Mouse (Mus musculus): ENCODE data around the gene Adora3. TPM values are rescaled to one million over a fixed set of nuclear protein-coding genes. Genes with fewer than 3 reads are reported as not detected.
A peak's percentile ranks its signal among the peaks of the same experiment; 100 is the strongest.

Gene Adora3
- polyA plus RNA-seq, 1 experiment = 0.39 TPM

- no peak overlapping the region for H3K4me3 ChIP-seq (ENCODE audit: low read depth, low read length)
- no peaks in the 10 kb centered on the region for H3K36me3 ChIP-seq (ENCODE audit: control insufficient read depth, insufficient read depth, low read length)
- H3K27ac ChIP-seq (ENCODE audit: insufficient read depth, low read depth, low read length) = no peak overlapping the region
- peaks cover 1% of the 10 kb centered on the region; the same call in 1 of the 2 replicates for H3K4me1 ChIP-seq (ENCODE audit: control insufficient read depth, insufficient read depth, insufficient read length, low read length)
- 97% methylated on average over 2 of the region's 2 CpGs for WGBS
- H3K27me3 ChIP-seq (ENCODE audit: control insufficient read depth, insufficient read depth, low read length) = no peaks in the 10 kb centered on the region
- no peak for TF ChIP-seq POLR2A (IDR thresholded peaks at IDR 0.05; ENCODE audit: low read depth, low read length)
- TF ChIP-seq CTCF (IDR thresholded peaks at IDR 0.05; ENCODE audit: extremely low read depth, insufficient read length, insufficient replicate concordance, low read depth, low read length) = no peak
Observed at GRCm38 (mm10) chr3:105883111-105883510, 12.5 kb downstream of the Adora3 start.

- 79% methylated on average over 3 of the region's 3 CpGs for WGBS
- Histone ChIP-seq H3K4me3 (ENCODE audit: low read depth, low read length) (no peak overlapping the region), H3K4me1 (ENCODE audit: control insufficient read depth, insufficient read depth, insufficient read length, low read length) (peaks cover 16% of the 10 kb centered on the region), H3K36me3 (ENCODE audit: control insufficient read depth, insufficient read depth, low read length) (no peaks in the 10 kb centered on the region), H3K27me3 (ENCODE audit: control insufficient read depth, insufficient read depth, low read length) (no peaks in the 10 kb centered on the region), H3K27ac (ENCODE audit: insufficient read depth, low read depth, low read length) (no peak overlapping the region)
- TF ChIP-seq CTCF (IDR thresholded peaks at IDR 0.05; ENCODE audit: extremely low read depth, insufficient read length, insufficient replicate concordance, low read depth, low read length) (no peak), POLR2A (IDR thresholded peaks at IDR 0.05; ENCODE audit: low read depth, low read length) (no peak)
Observed at GRCm38 (mm10) chr3:105888961-105889360, 18.3 kb downstream of the Adora3 start.

- no peak overlapping the region for H3K27ac ChIP-seq (ENCODE audit: insufficient read depth, low read depth, low read length)
- no peaks in the 10 kb centered on the region for H3K36me3 ChIP-seq (ENCODE audit: control insufficient read depth, insufficient read depth, low read length)
- TF ChIP-seq POLR2A (IDR thresholded peaks at IDR 0.05; ENCODE audit: low read depth, low read length) (no peak), CTCF (IDR thresholded peaks at IDR 0.05; ENCODE audit: extremely low read depth, insufficient read length, insufficient replicate concordance, low read depth, low read length) (no peak)
- WGBS = 71% methylated on average over 4 of the region's 4 CpGs
- H3K4me1 ChIP-seq (ENCODE audit: control insufficient read depth, insufficient read depth, insufficient read length, low read length) = peaks cover 27% of the 10 kb centered on the region
- H3K27me3 ChIP-seq (ENCODE audit: control insufficient read depth, insufficient read depth, low read length) = no peaks in the 10 kb centered on the region
- no peak overlapping the region for H3K4me3 ChIP-seq (ENCODE audit: low read depth, low read length)
Observed at GRCm38 (mm10) chr3:105890220-105890619, 19.6 kb downstream of the Adora3 start.

GRCm38 (mm10) chr3:105891141-105891540, 20.5 kb downstream of the Adora3 start:
- Histone ChIP-seq H3K4me3 (ENCODE audit: low read depth, low read length) (no peak overlapping the region), H3K36me3 (ENCODE audit: control insufficient read depth, insufficient read depth, low read length) (no peaks in the 10 kb centered on the region), H3K27me3 (ENCODE audit: control insufficient read depth, insufficient read depth, low read length) (no peaks in the 10 kb centered on the region), H3K4me1 (ENCODE audit: control insufficient read depth, insufficient read depth, insufficient read length, low read length) (peaks cover 30% of the 10 kb centered on the region), H3K27ac (ENCODE audit: insufficient read depth, low read depth, low read length) (peak overlapping the region; percentile 64)
- TF ChIP-seq CTCF (IDR thresholded peaks at IDR 0.05; ENCODE audit: extremely low read depth, insufficient read length, insufficient replicate concordance, low read depth, low read length) = no peak
- 75% methylated on average over 3 of the region's 3 CpGs for WGBS

GRCm38 (mm10) chr3:105891760-105892571, 21.3 kb downstream of the Adora3 start:
- peak overlapping the region; percentile 38 for H3K4me3 ChIP-seq (ENCODE audit: low read depth, low read length)
- no peaks in the 10 kb centered on the region for H3K36me3 ChIP-seq (ENCODE audit: control insufficient read depth, insufficient read depth, low read length)
- no peak for TF ChIP-seq POLR2A (IDR thresholded peaks at IDR 0.05; ENCODE audit: low read depth, low read length)
- no peak for TF ChIP-seq CTCF (IDR thresholded peaks at IDR 0.05; ENCODE audit: extremely low read depth, insufficient read length, insufficient replicate concordance, low read depth, low read length)

GRCm38 (mm10) chr3:105892572-105893495, 22.2 kb downstream of the Adora3 start:
- peaks cover 30% of the 10 kb centered on the region for H3K4me1 ChIP-seq (ENCODE audit: control insufficient read depth, insufficient read depth, insufficient read length, low read length)
- 61% methylated on average over 19 of the region's 19 CpGs for WGBS
- peak overlapping the region; percentile 93 for H3K27ac ChIP-seq (ENCODE audit: insufficient read depth, low read depth, low read length)
- peak overlapping the region; percentile 38 for H3K4me3 ChIP-seq (ENCODE audit: low read depth, low read length)
- no peaks in the 10 kb centered on the region for H3K27me3 ChIP-seq (ENCODE audit: control insufficient read depth, insufficient read depth, low read length)
- TF ChIP-seq CTCF (IDR thresholded peaks at IDR 0.05; ENCODE audit: extremely low read depth, insufficient read length, insufficient replicate concordance, low read depth, low read length) (no peak), POLR2A (IDR thresholded peaks at IDR 0.05; ENCODE audit: low read depth, low read length) (no peak)
- no peaks in the 10 kb centered on the region for H3K36me3 ChIP-seq (ENCODE audit: control insufficient read depth, insufficient read depth, low read length)

More at GRCm38 (mm10) chr3:105891760-105892571, 21.3 kb downstream of the Adora3 start:
- Histone ChIP-seq H3K27me3 (ENCODE audit: control insufficient read depth, insufficient read depth, low read length) (no peaks in the 10 kb centered on the region), H3K4me1 (ENCODE audit: control insufficient read depth, insufficient read depth, insufficient read length, low read length) (peaks cover 30% of the 10 kb centered on the region), H3K27ac (ENCODE audit: insufficient read depth, low read depth, low read length) (peak overlapping the region; percentile 93)
- 73% methylated on average over 10 of the region's 10 CpGs for WGBS
